Mouse (Mus musculus): ENCODE data around the gene Fbxo46. TPM values are rescaled to one million over a fixed set of nuclear protein-coding genes. Genes with fewer than 3 reads are reported as not detected.
"Not testable (repeated sequence)": the region's sequence is repeated elsewhere in the genome, so short reads cannot be mapped to it uniquely, and the experiment has no call there.

Gene Fbxo46
- polyA plus RNA-seq (2011; ENCODE audit: insufficient read length, low read depth, missing spikeins), result 4.8 and 7.1 TPM in 2 replicates

DNA sequence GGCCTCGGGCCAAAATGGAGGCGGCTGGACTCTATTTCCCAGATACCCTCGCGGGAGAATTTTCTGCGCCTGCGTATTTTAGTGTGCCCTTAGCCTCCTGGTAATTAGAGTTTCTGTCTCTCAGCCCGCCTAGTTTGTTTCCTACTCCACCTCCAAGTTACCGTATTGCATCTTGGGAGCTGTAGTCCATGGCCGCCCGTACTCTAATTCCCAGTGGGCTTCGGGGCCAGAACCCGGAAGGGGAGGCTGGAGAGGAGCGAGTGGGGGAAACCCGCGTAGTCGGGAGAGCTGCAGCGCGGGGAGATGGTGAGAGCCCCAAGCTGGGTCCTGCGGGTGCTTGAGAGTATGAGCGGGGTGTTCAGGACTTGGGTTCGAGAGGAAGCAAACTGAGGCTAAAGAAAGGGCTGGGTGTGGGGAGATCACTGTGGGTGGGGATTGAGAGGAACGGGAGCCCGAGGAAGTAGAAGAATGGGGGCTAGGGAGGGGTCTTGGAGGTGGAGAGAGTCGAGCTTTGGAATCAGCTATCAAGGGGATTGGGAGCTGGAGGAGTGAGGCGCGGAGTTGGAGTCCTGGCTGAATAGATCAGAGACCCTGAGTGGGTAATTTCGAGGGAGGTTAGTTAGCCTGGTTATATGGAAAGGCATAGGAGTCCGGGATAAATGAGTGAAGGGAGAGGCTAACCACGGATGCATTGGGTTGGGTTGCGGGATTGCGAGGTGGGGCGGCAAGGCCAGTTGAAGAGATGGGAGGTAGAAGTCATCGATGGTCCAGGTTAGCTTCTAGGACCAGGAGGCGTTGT lies at the start of gene Fbxo46:
Gene Fbxo46 (plus strand): TSS at position 229 of the 799 bp plus-strand sequence.
- Histone ChIP-seq H3K4me3 (ENCODE audit: insufficient read depth, low read length) (peak within 1 kb of the TSS; percentile 97), H3K4me1 (ENCODE audit: control insufficient read depth, insufficient read depth, low read length) (no peaks in the 10 kb centered on the region; the same call in 1 of the 2 replicates), H3K27ac (ENCODE audit: insufficient read depth, low read length) (no peak within 1 kb of the TSS)
- no peak for TF ChIP-seq CTCF (IDR thresholded peaks at IDR 0.05; ENCODE audit: borderline replicate concordance, insufficient read depth, low read length)
- peak; percentile 86 for TF ChIP-seq POLR2A (IDR thresholded peaks at IDR 0.05; ENCODE audit: low read depth, low read length)

- H3K4me1 ChIP-seq (ENCODE audit: control insufficient read depth, insufficient read depth, low read length); H3K4me3 ChIP-seq (ENCODE audit: insufficient read depth, low read length); H3K27ac ChIP-seq (ENCODE audit: insufficient read depth, low read length): not testable (repeated sequence)
These were observed 48.6 kb upstream of the Fbxo46 start for GRCm38 (mm10) chr7:19071024-19071423.

- peak; percentile 47; the same call in 1 of the 2 replicates for TF ChIP-seq CTCF (IDR thresholded peaks at IDR 0.05; ENCODE audit: borderline replicate concordance, insufficient read depth, low read length)
- TF ChIP-seq POLR2A (IDR thresholded peaks at IDR 0.05; ENCODE audit: low read depth, low read length), result no peak
- H3K4me3 ChIP-seq (ENCODE audit: insufficient read depth, low read length), result no peak overlapping the region
- H3K27ac ChIP-seq (ENCODE audit: insufficient read depth, low read length), result no peak overlapping the region
- peaks cover 4% of the 10 kb centered on the region; the same call in 1 of the 2 replicates for H3K4me1 ChIP-seq (ENCODE audit: control insufficient read depth, insufficient read depth, low read length)
These were observed 46.2 kb upstream of the Fbxo46 start for GRCm38 (mm10) chr7:19073504-19073903.

- TF ChIP-seq POLR2A (IDR thresholded peaks at IDR 0.05; ENCODE audit: low read depth, low read length) (no peak), CTCF (IDR thresholded peaks at IDR 0.05; ENCODE audit: borderline replicate concordance, insufficient read depth, low read length) (no peak)
- Histone ChIP-seq H3K27ac (ENCODE audit: insufficient read depth, low read length) (no peak overlapping the region), H3K4me3 (ENCODE audit: insufficient read depth, low read length) (no peak overlapping the region), H3K4me1 (ENCODE audit: control insufficient read depth, insufficient read depth, low read length) (peaks cover 4% of the 10 kb centered on the region; the same call in 1 of the 2 replicates)
These were observed 45.2 kb upstream of the Fbxo46 start for GRCm38 (mm10) chr7:19074494-19074893.

DNA sequence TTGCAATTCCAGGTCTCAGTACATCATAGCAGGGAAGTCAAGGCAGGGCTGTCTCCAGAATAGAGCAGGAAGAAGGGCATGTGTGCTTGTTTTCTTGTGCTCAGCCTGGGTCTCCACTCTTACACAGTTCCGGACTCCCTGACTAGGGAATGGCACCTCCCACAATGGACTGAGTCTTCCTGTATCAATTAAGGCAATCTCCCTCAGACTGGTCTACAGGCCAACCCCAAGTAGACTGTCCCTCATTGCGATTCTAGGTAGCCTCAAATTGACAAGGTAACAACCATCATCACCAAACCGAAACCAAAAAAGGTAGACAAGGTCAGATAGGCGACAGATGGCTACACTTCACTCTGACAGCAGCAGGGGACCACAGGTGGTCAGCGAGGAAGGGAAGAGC lies 44.4 kb upstream of the Fbxo46 start:
- H3K27ac ChIP-seq (ENCODE audit: insufficient read depth, low read length), result no peak overlapping the region
- H3K4me3 ChIP-seq (ENCODE audit: insufficient read depth, low read length), result peak overlapping the region; percentile 36

DNA sequence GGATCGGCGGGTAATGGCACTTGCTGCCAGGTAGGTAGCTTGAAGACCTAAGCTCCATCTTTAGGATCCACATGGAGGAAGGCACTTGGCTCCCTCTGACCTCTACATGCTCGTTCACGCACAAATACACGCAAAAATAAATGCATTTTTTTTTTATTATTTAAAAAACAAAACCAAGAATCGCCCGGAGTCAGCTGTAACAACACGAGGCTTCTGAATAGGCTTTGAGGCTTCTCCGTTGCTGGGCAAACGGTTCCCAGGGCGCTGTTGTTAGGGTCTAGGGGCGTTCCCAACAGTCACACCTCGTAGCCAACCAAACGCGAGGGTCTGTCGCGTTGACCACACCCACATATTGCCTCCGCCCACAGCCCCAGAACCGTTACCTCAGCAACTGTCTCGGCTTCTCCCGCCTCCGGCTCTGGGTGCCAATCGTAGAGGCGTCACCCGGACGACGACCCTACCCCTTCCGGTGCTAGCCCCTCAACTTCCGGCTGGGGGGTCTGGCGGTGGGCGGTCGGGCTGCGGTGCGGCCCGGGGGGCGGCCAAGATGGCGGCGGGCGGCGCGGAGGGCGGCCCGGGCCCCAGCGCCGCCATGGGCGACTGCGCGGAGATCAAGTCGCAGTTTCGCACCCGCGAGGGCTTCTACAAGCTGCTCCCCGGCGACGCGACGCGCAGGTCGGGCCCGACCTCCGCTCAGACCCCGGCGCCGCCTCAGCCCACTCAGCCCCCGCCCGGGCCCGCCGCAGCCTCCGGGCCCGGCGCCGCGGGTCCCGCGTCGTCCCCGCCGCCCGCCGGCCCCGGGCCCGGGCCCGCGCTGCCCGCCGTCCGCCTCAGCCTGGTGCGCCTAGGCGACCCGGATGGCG lies 43.7 kb upstream of the Fbxo46 start, which contains the start of gene Dmwd:
Gene Dmwd (plus strand): TSS at position 505 of the 863 bp plus-strand sequence.
- Histone ChIP-seq H3K27ac (ENCODE audit: insufficient read depth, low read length) (no peak within 1 kb of the TSS; the same call in 1 of the 2 replicates), H3K4me1 (ENCODE audit: control insufficient read depth, insufficient read depth, low read length) (peaks cover 4% of the 10 kb centered on the region; the same call in 1 of the 2 replicates), H3K4me3 (ENCODE audit: insufficient read depth, low read length) (peak within 1 kb of the TSS; percentile 89)
- TF ChIP-seq CTCF (IDR thresholded peaks at IDR 0.05; ENCODE audit: borderline replicate concordance, insufficient read depth, low read length) (no peak), POLR2A (IDR thresholded peaks at IDR 0.05; ENCODE audit: low read depth, low read length) (peak; percentile 46; the same call in 1 of the 2 replicates)

More for the DNA sequence above, 44.4 kb upstream of the Fbxo46 start:
- TF ChIP-seq CTCF (IDR thresholded peaks at IDR 0.05; ENCODE audit: borderline replicate concordance, insufficient read depth, low read length) (no peak), POLR2A (IDR thresholded peaks at IDR 0.05; ENCODE audit: low read depth, low read length) (no peak)
- H3K4me1 ChIP-seq (ENCODE audit: control insufficient read depth, insufficient read depth, low read length), result peaks cover 4% of the 10 kb centered on the region; the same call in 1 of the 2 replicates

DNA sequence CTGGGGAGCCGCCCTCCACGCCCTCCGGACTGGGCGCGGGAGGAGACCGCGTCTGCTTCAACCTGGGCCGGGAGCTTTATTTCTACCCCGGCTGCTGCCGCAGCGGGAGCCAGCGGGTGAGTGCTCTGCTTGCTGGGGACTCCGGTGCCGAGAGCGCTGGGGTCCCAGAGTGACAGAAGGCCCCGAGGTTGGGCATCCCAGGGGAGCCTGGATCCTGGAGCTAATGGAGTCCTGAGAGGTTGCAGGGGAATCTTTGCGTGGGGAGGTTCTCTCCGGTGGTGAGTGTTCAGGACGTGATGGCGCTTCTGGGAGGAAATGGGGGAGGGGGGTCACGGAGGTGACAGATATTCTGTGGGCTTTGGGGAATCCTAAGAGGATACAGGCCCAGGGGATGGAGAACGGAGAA lies 43.1 kb upstream of the Fbxo46 start:
- TF ChIP-seq POLR2A (IDR thresholded peaks at IDR 0.05; ENCODE audit: low read depth, low read length) (no peak), CTCF (IDR thresholded peaks at IDR 0.05; ENCODE audit: borderline replicate concordance, insufficient read depth, low read length) (no peak)
- peak overlapping the region; percentile 89 for H3K4me3 ChIP-seq (ENCODE audit: insufficient read depth, low read length)
- no peak overlapping the region; the same call in 1 of the 2 replicates for H3K27ac ChIP-seq (ENCODE audit: insufficient read depth, low read length)
- peaks cover 4% of the 10 kb centered on the region; the same call in 1 of the 2 replicates for H3K4me1 ChIP-seq (ENCODE audit: control insufficient read depth, insufficient read depth, low read length)

DNA sequence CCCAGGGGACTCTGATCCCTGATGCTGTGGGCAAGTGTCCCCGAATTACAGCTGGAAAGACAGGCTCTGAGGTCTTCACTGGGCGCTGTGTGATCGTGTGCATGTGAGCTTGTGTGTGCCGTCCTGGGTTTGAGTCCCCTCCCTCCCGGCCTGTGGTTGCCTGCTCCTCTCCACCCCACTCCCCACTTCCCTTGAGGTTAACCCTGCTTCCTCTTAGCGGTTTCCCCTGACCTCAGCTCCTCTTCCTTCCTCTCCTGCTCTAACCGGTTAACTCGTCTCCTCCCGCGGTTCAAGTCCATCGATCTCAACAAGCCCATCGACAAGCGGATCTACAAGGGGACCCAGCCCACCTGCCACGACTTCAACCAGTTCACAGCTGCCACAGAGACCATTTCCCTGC lies 41.9 kb upstream of the Fbxo46 start:
- H3K4me1 ChIP-seq (ENCODE audit: control insufficient read depth, insufficient read depth, low read length), result peaks cover 4% of the 10 kb centered on the region; the same call in 1 of the 2 replicates
- no peak overlapping the region for H3K27ac ChIP-seq (ENCODE audit: insufficient read depth, low read length)
- TF ChIP-seq CTCF (IDR thresholded peaks at IDR 0.05; ENCODE audit: borderline replicate concordance, insufficient read depth, low read length) (no peak), POLR2A (IDR thresholded peaks at IDR 0.05; ENCODE audit: low read depth, low read length) (no peak)
- H3K4me3 ChIP-seq (ENCODE audit: insufficient read depth, low read length), result peak overlapping the region; percentile 89

DNA sequence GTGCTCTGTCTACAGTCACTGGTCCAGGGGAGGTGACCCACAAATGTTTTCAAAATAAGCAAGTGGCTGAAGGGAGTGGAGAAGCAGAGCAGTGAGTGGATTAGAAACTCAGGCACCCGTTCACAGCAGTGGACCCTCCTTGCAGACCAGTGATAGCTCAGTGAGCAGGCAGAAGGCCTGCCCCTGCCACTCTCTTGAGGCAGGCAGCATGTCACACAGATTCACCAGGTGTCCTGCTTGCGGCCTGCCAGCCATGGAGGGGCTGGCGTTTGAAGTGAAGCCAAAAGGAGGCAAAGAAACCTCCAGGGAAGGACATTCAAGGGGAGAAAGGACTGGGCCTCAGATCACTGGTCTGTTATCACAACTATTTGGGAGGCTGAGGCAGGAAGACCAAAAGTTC lies 40.9 kb upstream of the Fbxo46 start:
- peaks cover 4% of the 10 kb centered on the region for H3K4me1 ChIP-seq (ENCODE audit: control insufficient read depth, insufficient read depth, low read length)
- TF ChIP-seq POLR2A (IDR thresholded peaks at IDR 0.05; ENCODE audit: low read depth, low read length), result no peak
- TF ChIP-seq CTCF (IDR thresholded peaks at IDR 0.05; ENCODE audit: borderline replicate concordance, insufficient read depth, low read length), result no peak
- no peak overlapping the region for H3K27ac ChIP-seq (ENCODE audit: insufficient read depth, low read length)
- H3K4me3 ChIP-seq (ENCODE audit: insufficient read depth, low read length), result no peak overlapping the region

All from embryonic fibroblast, embryonic 13.5 days (primary cell).